Mouse (Mus musculus) ovary, adult 18-20 months (tissue): Measurements from ENCODE around the gene Wdtc1.
A peak's percentile ranks its signal among the peaks of the same experiment; 100 is the strongest.

Experiments used
- DNase-seq: peaks from one replicate; pipeline ENCODE4 v3.0.0; 2022; ENCODE audit warnings: low spot score, mixed read lengths

Gene Wdtc1

GRCm38 (mm10) chr4:133252089-133252488 is 101.2 kb downstream of the Wdtc1 start:
- DNase-seq: no peak

GRCm38 (mm10) chr4:133251214-133251613 is 102.1 kb downstream of the Wdtc1 start:
- DNase-seq: no peak

GRCm38 (mm10) chr4:133250609-133251008 is 102.7 kb downstream of the Wdtc1 start:
- peak; percentile 40 for DNase-seq

DNA sequence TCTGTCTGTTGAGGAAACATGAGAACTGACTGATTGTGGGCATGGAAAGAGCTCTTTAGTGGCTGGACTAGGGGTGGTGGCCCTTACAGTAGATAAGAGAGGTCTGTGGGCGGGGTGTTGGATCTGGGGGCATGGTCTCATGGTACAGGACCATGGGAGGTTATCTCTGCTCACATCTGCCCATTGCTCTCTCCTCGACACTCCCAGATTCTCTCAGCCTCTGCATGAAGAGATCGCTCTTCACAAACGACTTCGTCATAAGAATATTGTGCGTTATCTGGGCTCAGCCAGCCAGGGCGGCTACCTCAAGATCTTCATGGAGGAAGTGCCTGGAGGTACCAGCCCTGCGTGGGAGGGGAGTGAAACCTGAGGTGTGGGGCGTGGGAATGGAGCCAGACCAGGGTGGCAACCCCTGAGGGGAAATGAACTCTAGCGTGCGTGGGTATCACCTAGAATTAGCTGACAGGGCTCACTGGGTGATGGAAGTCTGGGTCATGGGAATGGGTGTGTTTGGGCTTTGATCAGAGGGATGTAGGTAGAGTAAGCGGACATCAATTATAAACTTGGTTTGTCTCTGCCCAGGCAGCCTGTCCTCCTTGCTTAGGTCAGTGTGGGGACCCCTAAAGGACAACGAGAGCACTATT is 105.4 kb downstream of the Wdtc1 start:
- no peak for DNase-seq

GRCm38 (mm10) chr4:133247072-133247471 is 106.2 kb downstream of the Wdtc1 start:
- no peak for DNase-seq

DNA sequence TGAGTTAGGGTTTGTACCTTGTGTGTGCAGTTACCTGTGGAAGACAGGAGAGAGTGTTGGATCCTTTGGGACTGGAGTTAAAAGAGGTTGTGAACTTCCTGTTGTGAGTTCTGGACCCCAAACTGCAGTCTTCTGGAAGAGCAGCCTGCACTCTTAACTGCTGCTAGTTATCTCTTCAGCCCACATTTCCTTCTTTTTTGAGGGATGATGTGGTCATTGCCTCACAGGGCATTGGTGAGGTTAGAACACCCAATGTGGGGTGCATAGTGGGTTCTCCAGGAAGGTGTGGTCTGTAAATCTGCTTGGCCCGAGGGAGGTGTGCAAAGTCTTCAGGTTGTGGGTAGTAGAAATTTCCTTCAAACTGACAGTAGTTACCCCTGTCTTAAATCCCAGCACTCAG is 109.0 kb downstream of the Wdtc1 start:
- DNase-seq: no peak

DNA sequence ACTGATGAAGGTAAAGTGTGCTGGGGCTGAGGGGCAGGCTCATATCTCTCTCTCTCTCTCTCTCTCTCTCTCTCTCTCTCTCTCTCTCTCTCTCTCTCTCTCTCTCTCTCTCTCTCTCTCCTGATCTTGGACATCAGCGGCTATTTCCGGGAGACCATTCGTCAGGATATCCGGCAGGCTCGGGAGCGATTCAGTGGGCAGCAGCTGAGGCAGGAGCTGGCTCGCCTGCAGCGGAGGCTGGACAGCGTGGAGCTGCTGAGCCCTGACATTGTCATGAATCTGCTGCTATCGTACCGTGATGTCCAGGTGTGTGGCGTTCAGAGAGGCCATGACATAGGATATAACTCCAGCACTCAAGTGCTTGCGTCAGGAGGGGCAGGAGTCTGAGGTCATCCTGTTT is 109.7 kb downstream of the Wdtc1 start:
- DNase-seq: no peak

DNA sequence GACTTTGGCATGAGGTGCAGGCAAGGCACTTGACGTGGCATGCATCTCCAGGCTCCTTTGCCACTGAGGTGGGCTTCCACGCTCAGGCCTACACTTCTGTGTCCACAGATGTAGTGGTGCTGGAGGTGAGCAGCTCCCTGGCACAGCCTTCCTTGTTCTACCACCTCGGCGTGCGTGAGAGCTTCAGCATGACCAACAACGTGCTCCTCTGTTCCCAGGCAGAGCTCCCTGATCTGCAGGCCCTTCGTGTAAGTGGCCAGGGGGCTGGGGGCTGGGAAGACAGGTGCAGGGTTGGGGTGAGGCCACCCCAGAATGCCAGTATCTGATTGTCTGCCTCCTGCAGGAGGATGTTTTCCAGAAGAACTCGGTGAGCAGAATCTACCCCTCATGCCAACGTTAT is 110.6 kb downstream of the Wdtc1 start:
- no peak for DNase-seq
